Mouse (Mus musculus): ENCODE data around the gene 1810009A15Rik. TPM values are rescaled to one million over a fixed set of nuclear protein-coding genes. Genes with fewer than 3 reads are reported as not detected.

The 1810009A15Rik gene
- total RNA-seq, 2 experiments from 2014 or later: 15.9 to 22.2 TPM

DNA sequence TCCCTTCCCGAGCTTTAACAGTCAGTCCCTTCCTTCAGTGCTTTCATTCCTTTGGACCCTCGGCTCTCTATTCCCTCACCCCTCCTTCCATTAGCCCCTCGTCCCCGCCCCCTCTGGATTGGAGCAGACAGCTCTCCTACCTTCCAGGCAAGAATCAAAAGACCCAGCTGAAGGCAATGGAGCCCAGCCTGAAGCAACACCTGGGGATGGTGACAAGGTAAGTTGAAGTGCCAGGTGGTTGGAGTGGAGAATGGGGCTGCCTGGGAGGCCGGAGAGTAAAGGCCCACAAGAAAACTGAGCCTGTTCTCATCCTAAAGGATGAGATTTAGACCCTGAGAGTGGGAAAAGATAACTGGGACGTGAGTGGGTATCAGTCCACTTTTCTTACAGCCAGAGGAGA lies 19.9 kb downstream of the 1810009A15Rik start:
- intact Hi-C loops (cut with DNase I): no loop called here
- no peak for DNase-seq (ENCODE audit: low spot score in 2 of 2)

DNA sequence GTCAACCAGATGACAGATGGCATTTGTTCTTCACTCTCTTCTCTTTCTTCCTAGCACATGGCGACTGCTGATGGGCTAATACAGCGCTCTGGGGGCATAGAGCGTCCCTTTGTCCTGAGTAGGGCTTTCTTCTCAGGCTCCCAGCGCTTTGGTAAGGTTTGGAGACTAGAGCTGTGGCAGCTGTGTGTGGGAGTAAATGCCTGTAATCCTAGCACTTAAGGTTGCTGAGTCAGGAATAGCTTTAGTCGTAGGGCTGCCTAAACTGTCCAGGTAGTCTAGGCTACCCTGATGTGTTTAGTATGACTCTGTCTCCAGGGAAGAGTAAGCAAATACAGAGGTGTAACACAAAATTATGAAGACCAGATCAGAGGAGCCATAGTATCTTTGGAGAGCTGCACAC lies 23.2 kb downstream of the 1810009A15Rik start:
- DNase-seq (ENCODE audit: low spot score in 2 of 2): peak in 1 of 2 experiments; percentile 51
- intact Hi-C loops (cut with DNase I): no loop called here

- DNase-seq (ENCODE audit: low spot score in 2 of 2): peak in 1 of 2 experiments; percentile 56
- intact Hi-C loops (cut with DNase I): no loop called here
These were observed 25.6 kb downstream of the 1810009A15Rik start for GRCm38 (mm10) chr19:8914212-8914611.

GRCm38 (mm10) chr19:8919000-8919399 lies 30.3 kb downstream of the 1810009A15Rik start:
- intact Hi-C loops (cut with DNase I): no loop called here
- no peak for DNase-seq (ENCODE audit: low spot score in 2 of 2)

GRCm38 (mm10) chr19:8919684-8920072 lies 31.0 kb downstream of the 1810009A15Rik start:
- intact Hi-C loops (cut with DNase I): no loop called here
- no peak for DNase-seq (ENCODE audit: low spot score in 2 of 2)

DNA sequence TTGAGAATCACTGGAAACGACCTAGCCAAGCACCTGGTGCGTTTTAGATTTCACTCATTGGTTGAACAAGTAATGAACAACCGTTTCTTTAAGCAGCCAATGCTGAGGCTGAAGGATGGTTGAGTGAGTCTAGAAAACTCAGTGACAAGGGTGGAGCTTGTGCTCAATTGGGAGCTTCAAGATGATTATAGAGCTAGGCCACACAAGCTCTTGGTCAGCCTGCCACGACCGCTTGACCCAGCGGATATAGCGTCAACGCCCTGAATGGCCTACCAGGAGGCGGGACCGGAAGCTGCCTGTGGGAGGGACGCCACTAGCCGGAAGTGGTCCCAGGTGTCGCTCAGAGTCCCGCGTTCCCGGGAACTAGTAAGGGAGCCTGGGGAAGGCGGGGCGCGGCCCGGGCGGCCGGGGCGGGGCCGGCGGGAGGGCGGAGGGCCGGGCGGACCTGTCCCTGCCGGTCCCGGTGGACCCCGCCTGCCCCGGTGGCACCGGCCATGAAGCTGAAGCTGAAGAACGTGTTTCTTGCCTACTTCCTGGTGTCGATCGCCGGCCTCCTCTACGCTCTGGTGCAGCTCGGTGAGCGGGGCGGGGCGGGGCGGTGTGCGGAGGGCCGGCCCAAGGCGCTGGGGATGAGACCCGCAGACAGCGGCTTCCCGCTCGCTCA lies 31.6 kb downstream of the 1810009A15Rik start, which contains the start of gene B3gat3:
B3gat3 (plus strand) TSS at position 302 of the 664 bp plus-strand sequence.
- intact Hi-C loops (cut with DNase I): no loop called here
- DNase-seq (ENCODE audit: low spot score in 2 of 2): peak; percentile 91 to 93

DNA sequence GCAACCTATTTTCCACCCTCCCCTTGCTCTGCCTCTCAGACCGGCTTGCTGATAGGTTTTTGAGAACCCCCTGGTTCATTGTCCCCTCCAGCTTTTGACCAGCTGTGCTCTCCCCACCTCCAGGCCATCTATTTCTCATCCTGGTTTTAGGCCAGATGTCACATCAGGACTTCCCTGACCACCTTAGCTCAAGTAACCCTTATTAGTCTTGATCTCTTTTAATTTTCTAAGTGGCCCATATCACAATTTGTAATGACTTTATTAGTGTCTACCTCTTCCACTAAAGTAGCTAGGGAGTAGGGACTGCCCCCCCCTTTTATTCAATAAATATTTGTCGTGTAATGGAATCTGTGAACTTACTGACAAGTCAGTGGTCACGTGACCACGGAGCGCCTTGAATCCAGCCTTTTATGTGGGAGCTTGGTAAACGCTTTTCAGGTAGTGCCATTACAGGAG lies 32.2 kb downstream of the 1810009A15Rik start:
- DNase-seq (ENCODE audit: low spot score in 2 of 2): no peak
- intact Hi-C loops (cut with DNase I): no loop called here

DNA sequence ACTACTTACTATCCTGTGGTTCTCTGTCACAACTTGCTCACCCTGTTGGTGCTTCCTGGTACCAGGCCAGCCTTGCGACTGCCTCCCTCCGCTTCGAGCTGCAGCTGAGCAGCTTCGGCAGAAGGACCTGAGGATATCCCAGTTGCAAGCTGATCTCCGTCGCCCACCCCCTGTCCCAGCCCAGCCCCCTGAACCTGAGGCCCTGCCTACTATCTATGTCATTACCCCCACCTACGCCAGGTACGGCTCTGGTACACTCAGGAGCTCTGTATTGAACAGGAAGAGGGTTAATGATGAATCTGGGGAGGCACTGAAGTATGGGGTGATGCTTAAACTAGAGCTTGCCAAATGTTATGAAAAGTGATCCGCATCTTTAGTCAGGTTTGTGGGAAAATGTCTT lies 33.1 kb downstream of the 1810009A15Rik start:
- intact Hi-C loops (cut with DNase I): no loop called here

GRCm38 (mm10) chr19:8926766-8927165 lies 38.1 kb downstream of the 1810009A15Rik start:
- no peak for DNase-seq (ENCODE audit: low spot score in 2 of 2)
- intact Hi-C loops (cut with DNase I): no loop called here

More for the DNA sequence above, 33.1 kb downstream of the 1810009A15Rik start:
- no peak for DNase-seq (ENCODE audit: low spot score in 2 of 2)

DNA sequence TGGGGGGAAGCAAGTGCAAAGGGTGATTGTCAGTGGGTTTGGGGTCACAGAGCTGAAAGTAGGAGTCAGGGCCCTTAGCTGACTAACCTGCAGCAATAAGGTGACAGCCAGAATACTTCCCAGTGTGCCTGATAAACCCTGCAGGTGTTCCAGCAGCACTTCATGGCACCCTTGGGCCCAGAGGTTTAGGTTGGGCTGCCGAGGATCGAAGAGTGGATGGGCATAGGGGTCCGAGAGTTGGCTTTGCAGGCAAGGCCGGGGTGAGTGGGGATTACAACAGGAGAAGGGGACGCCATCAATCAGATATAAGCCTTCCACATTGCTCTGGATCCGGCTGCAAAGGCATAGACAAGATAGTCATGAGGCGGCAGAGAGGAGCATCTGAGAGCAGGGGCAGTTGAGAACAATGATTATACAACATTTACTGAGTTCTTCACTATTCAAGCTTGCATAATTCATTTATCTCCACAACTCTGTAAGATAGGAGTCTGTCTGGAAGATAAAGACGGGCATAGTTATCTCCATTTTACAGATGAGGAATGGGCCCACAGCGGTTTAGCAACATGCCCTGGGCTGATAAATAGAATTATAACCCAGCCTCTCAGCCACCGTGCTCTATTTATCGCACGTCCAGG lies 39.4 kb downstream of the 1810009A15Rik start:
- intact Hi-C loops (cut with DNase I): no loop called here

GRCm38 (mm10) chr19:8928689-8929223 lies 40.1 kb downstream of the 1810009A15Rik start:
- DNase-seq (ENCODE audit: low spot score in 2 of 2): no peak
- intact Hi-C loops (cut with DNase I): no loop called here

More for the DNA sequence above, 39.4 kb downstream of the 1810009A15Rik start:
- no peak for DNase-seq (ENCODE audit: low spot score in 2 of 2)

GRCm38 (mm10) chr19:8929224-8930088 lies 40.8 kb downstream of the 1810009A15Rik start, which contains the start of the genes Rom1 and Eml3:
Gene Rom1, minus strand, starts transcription at chr19:8929356.
Gene Eml3, plus strand, starts transcription at chr19:8929552.
- DNase-seq (ENCODE audit: low spot score in 2 of 2): peak in 1 of 2 experiments; percentile 58
- intact Hi-C loops (cut with DNase I): no loop called here

GRCm38 (mm10) chr19:8930117-8930516 lies 41.5 kb downstream of the 1810009A15Rik start:
- no peak for DNase-seq (ENCODE audit: low spot score in 2 of 2)

GRCm38 (mm10) chr19:8930771-8931170 lies 42.1 kb downstream of the 1810009A15Rik start:
- DNase-seq (ENCODE audit: low spot score in 2 of 2): no peak
- intact Hi-C loops (cut with DNase I): no loop called here

More at GRCm38 (mm10) chr19:8930117-8930516, 41.5 kb downstream of the 1810009A15Rik start:
- intact Hi-C loops (cut with DNase I): no loop called here

DNA sequence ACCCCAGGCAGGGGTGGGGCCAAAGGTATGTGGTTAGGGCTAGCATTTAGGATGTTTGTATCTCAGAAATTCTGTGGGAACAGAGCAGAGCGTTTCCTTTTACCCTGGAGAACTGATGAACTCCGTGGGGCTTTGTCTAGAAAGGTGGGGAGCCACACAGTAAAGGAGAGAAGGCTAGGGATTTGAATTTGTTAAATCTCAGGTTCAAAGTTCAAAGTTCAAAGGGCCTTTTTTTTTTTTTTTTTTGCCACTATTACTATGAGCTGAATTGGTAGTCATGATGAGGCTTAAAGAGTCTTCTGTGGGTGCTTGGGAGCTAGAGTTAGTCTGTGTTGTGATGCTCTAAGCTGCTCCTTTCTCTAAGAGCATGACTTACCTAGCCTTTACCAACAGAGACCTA lies 48.1 kb downstream of the 1810009A15Rik start:
- intact Hi-C loops (cut with DNase I): no loop called here
- DNase-seq (ENCODE audit: low spot score in 2 of 2): no peak

Small RNA genes lying within 50 kb of the gene (microRNA-seq; reads per million reads assigned to microRNA genes)
- gene Mir5136: 0 reads per million in 2 experiments

Other genes with a start within 250 kb of the 1810009A15Rik start
- gene Chrm1, start 225.1 kb upstream of the 1810009A15Rik start, total RNA-seq (2021): 100 to 1,000 TPM; 148 to 165 TPM
- 100 to 1,000 TPM; 182 to 189 TPM for gene Slc3a2, start 165.5 kb upstream of the 1810009A15Rik start, total RNA-seq (2021)
- 10 to 100 TPM; 42.3 to 43.9 TPM for gene Wdr74, start 153.0 kb upstream of the 1810009A15Rik start, total RNA-seq (2021)
- not detected for gene 1700092M07Rik, start 148.1 kb upstream of the 1810009A15Rik start, total RNA-seq (2021)
- 10 to 100 TPM; 63.6 to 64.6 TPM for gene Stx5a, start 147.4 kb upstream of the 1810009A15Rik start, total RNA-seq (2021)
- gene Nxf1, start 131.8 kb upstream of the 1810009A15Rik start, total RNA-seq (2021): 10 to 100 TPM; 61.9 to 73.6 TPM
- 10 to 100 TPM; 80.1 to 91.9 TPM for gene Tmem223, start 117.9 kb upstream of the 1810009A15Rik start, total RNA-seq (2021)
- 10 to 100 TPM in 1 of 2 experiments, 1 to 10 TPM in 1; 8.9 to 10.9 TPM for gene Tmem179b, start 114.4 kb upstream of the 1810009A15Rik start, total RNA-seq (2021)
- 10 to 100 TPM; 11.9 to 13.4 TPM for gene Taf6l, start 102.4 kb upstream of the 1810009A15Rik start, total RNA-seq (2021)
- gene Polr2g, start 90.3 kb upstream of the 1810009A15Rik start, total RNA-seq (2021): 100 to 1,000 TPM; 108 to 110 TPM
- gene Zbtb3, start 86.3 kb upstream of the 1810009A15Rik start, total RNA-seq (2021): 1 to 10 TPM; 4.2 to 5.1 TPM
- gene Ttc9c, start 69.5 kb upstream of the 1810009A15Rik start, total RNA-seq (2021): 10 to 100 TPM; 28.2 to 30.5 TPM
- 10 to 100 TPM; 92.3 to 95.8 TPM for gene Hnrnpul2, start 68.8 kb upstream of the 1810009A15Rik start, total RNA-seq (2021)
- not detected for gene AC129217.1, start 59.1 kb upstream of the 1810009A15Rik start, total RNA-seq (2021)
- 100 to 1,000 TPM; 111 to 117 TPM for gene Bscl2, start 51.4 kb upstream of the 1810009A15Rik start, total RNA-seq (2021)
- 100 to 1,000 TPM; 268 to 295 TPM for gene Gng3, start 49.7 kb upstream of the 1810009A15Rik start, total RNA-seq (2021)
- gene Lrrn4cl, start 38.1 kb upstream of the 1810009A15Rik start, total RNA-seq (2021): under 1 TPM; 0.88 to 0.91 TPM
- gene Ubxn1, start 17.4 kb upstream of the 1810009A15Rik start, total RNA-seq (2021): 10 to 100 TPM; 91.5 to 93.8 TPM
- gene Uqcc3, start 7.9 kb upstream of the 1810009A15Rik start, total RNA-seq (2021): 10 to 100 TPM; 30.6 to 36.9 TPM
- 1 to 10 TPM; 4.0 to 4.3 TPM for gene Lbhd1, start 5.1 kb upstream of the 1810009A15Rik start, total RNA-seq (2021)
- gene Gm49403, start 4.9 kb upstream of the 1810009A15Rik start, total RNA-seq (2021): not detected
- gene Gm49416, start 73 bp downstream of the 1810009A15Rik start, total RNA-seq (2021): 1 to 10 TPM; 2.4 to 4.3 TPM
- gene Ints5, start 4.2 kb downstream of the 1810009A15Rik start, total RNA-seq (2021): 10 to 100 TPM; 23.0 to 23.4 TPM
- gene Ganab, start 9.2 kb downstream of the 1810009A15Rik start, total RNA-seq (2021): 100 to 1,000 TPM in 1 of 2 experiments, 10 to 100 TPM in 1; 97.6 to 104 TPM
- 100 to 1,000 TPM; 134 to 142 TPM for gene B3gat3, start 31.5 kb downstream of the 1810009A15Rik start, total RNA-seq (2021)
- 1 to 10 TPM; 3.5 to 4.0 TPM for gene Rom1, start 40.5 kb downstream of the 1810009A15Rik start, total RNA-seq (2021)
- 1 to 10 TPM; 7.4 to 9.0 TPM for gene Eml3, start 40.7 kb downstream of the 1810009A15Rik start, total RNA-seq (2021)
- 10 to 100 TPM; 48.6 to 50.3 TPM for gene Mta2, start 53.0 kb downstream of the 1810009A15Rik start, total RNA-seq (2021)
- 10 to 100 TPM; 16.7 to 16.8 TPM for gene Tut1, start 65.0 kb downstream of the 1810009A15Rik start, total RNA-seq (2021)
- gene Eef1g, start 78.2 kb downstream of the 1810009A15Rik start, total RNA-seq (2021): 100 to 1,000 TPM; 188 to 198 TPM
- 10 to 100 TPM; 15.7 to 23.9 TPM for gene Ahnak, start 100.4 kb downstream of the 1810009A15Rik start, total RNA-seq (2021)
- gene Scgb1a1, start 199.1 kb downstream of the 1810009A15Rik start, total RNA-seq (2021): not detected
- gene Asrgl1, start 246.8 kb downstream of the 1810009A15Rik start, total RNA-seq (2021): 100 to 1,000 TPM; 101 to 139 TPM